9 mouse cellular contexts compared by ENCODE assay signal in the genomic region with DNA sequence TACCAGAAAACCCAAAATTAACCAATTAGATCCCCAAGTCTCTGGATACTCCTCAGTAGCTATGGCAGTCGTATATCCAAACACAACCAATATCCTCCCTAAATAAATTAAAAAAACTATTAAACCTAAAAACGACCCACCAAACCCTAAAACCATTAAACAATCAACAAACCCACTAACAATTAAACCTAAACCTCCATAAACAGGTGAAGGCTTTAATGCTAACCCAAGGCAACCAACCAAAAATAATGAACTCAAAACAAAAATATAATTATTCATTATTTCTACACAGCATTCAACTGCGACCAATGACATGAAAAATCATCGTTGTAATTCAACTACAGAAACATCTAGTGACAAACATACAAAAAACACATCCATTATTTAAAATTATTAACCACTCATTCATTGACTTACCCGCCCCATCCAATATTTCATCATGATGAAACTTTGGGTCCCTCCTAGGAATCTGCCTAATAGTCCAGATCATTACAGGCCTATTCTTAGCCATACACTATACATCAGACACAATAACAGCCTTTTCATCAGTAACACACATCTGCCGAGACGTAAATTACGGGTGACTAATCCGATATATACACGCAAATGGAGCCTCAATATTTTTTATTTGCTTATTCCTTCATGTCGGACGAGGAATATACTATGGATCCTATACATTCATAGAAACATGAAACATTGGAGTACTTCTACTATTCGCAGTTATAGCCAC.
DNase-seq lines count a peak whose midpoint lies in the region; ATAC-seq and TF ChIP-seq lines count a peak whose summit lies in the region.
"Had no signal": no experiment of that assay in that cellular context is flagged by ENCODE, and none has a peak within 500 bp of the region (broad histone marks: within the 10 kb centered on the region; RNA-seq: fewer than 3 reads in every experiment).

No protein-coding gene starts in this region.

- no peak overlapping the region for H3K9ac ChIP-seq in kidney, embryonic 16.5 days (replicated peaks; ENCODE audit: low read length)
- no peak overlapping the region for H3K9ac ChIP-seq in embryonic facial prominence, embryonic 15.5 days
- no peak overlapping the region for H3K9ac ChIP-seq in intestine, postnatal 0 days (ENCODE audit: low read depth, low read length)
- no peak overlapping the region for H3K9ac ChIP-seq in neural tube, embryonic 12.5 days

- no peak for DNase-seq in kidney, adult 8-10 months
- no peak for DNase-seq in spleen, postnatal 14 days (ENCODE audit: low spot score in 2 of 2)
- DNase-seq in cerebellum, adult 2 months = no peak
- no peak for DNase-seq in heart, adult 9 months (ENCODE audit: low spot score in 2 of 2)
- DNase-seq: thymus, adult 18-20 months had no signal

- no peaks in the 10 kb centered on the region for H3K9me3 ChIP-seq in kidney, embryonic 16.5 days (ENCODE audit: low read length)
- no peaks in the 10 kb centered on the region for H3K9me3 ChIP-seq in embryonic facial prominence, embryonic 15.5 days (replicated peaks)
- no peaks in the 10 kb centered on the region for H3K9me3 ChIP-seq in intestine, postnatal 0 days (ENCODE audit: control insufficient read depth)
- H3K9me3 ChIP-seq in neural tube, embryonic 12.5 days = no peaks in the 10 kb centered on the region

- ATAC-seq in kidney, embryonic 16.5 days (ENCODE audit: low FRiP score, low TSS enrichment) = peak; percentile 95
- peak; percentile 94 for ATAC-seq in embryonic facial prominence, embryonic 15.5 days (ENCODE audit: insufficient number of reproducible peaks, low FRiP score, low TSS enrichment, low read depth)
- peak; percentile 92 for ATAC-seq in intestine, postnatal 0 days
- ATAC-seq in neural tube, embryonic 12.5 days (ENCODE audit: low FRiP score, low read depth) = peak; percentile 92

- no peaks in the 10 kb centered on the region for H3K36me3 ChIP-seq in kidney, embryonic 16.5 days (ENCODE audit: insufficient read depth, low read length)
- no peaks in the 10 kb centered on the region for H3K36me3 ChIP-seq in embryonic facial prominence, embryonic 15.5 days
- no peaks in the 10 kb centered on the region for H3K36me3 ChIP-seq in intestine, postnatal 0 days (ENCODE audit: control insufficient read depth, insufficient read depth)
- no peaks in the 10 kb centered on the region for H3K36me3 ChIP-seq in neural tube, embryonic 12.5 days

- WGBS in kidney, embryonic 16.5 days = 85% methylated on average over 13 of the region's 13 CpGs
- 84% methylated on average over 13 of the region's 13 CpGs for WGBS in embryonic facial prominence, embryonic 15.5 days
- WGBS in intestine, postnatal 0 days = 81% methylated on average over 13 of the region's 13 CpGs
- WGBS in neural tube, embryonic 12.5 days = 88% methylated on average over 13 of the region's 13 CpGs
- 89% methylated on average over 13 of the region's 13 CpGs for WGBS in cerebellum, adult 2 months

- H3K27me3 ChIP-seq in kidney, embryonic 16.5 days (ENCODE audit: insufficient read depth, low read length) = no peaks in the 10 kb centered on the region
- no peaks in the 10 kb centered on the region for H3K27me3 ChIP-seq in embryonic facial prominence, embryonic 15.5 days
- no peaks in the 10 kb centered on the region for H3K27me3 ChIP-seq in intestine, postnatal 0 days (replicated peaks; ENCODE audit: control insufficient read depth, insufficient read depth, low read length)
- no peaks in the 10 kb centered on the region for H3K27me3 ChIP-seq in neural tube, embryonic 12.5 days (replicated peaks)
- no peaks in the 10 kb centered on the region for H3K27me3 ChIP-seq in cerebellum, adult 2 months (ENCODE audit: control insufficient read depth, insufficient read depth, low read length)

- H3K27ac ChIP-seq in kidney, embryonic 16.5 days (ENCODE audit: low read length) = no peak overlapping the region
- H3K27ac ChIP-seq in embryonic facial prominence, embryonic 15.5 days (replicated peaks) = no peak overlapping the region
- no peak overlapping the region for H3K27ac ChIP-seq in intestine, postnatal 0 days (ENCODE audit: low read depth, low read length)
- no peak overlapping the region for H3K27ac ChIP-seq in neural tube, embryonic 12.5 days
- no peak overlapping the region for H3K27ac ChIP-seq in cerebellum, adult 2 months (ENCODE audit: insufficient read depth, low read length)

- no peak for TF ChIP-seq POLR2A in cerebellum, adult 2 months (IDR thresholded peaks at IDR 0.05; ENCODE audit: borderline replicate concordance, insufficient read depth, low read length)

- no peak overlapping the region for H3K4me2 ChIP-seq in kidney, embryonic 16.5 days (replicated peaks; ENCODE audit: low read depth, low read length)
- H3K4me2 ChIP-seq in embryonic facial prominence, embryonic 15.5 days (replicated peaks) = no peak overlapping the region
- H3K4me2 ChIP-seq in intestine, postnatal 0 days (replicated peaks; ENCODE audit: low read depth) = no peak overlapping the region
- H3K4me2 ChIP-seq in neural tube, embryonic 12.5 days (replicated peaks) = no peak overlapping the region

- TF ChIP-seq CTCF in intestine, postnatal 0 days (IDR thresholded peaks at IDR 0.05; ENCODE audit: low read depth) = no peak
- no peak for TF ChIP-seq CTCF in cerebellum, adult 2 months (IDR thresholded peaks at IDR 0.05; ENCODE audit: borderline replicate concordance, insufficient read depth, low read depth, low read length)

- no peaks in the 10 kb centered on the region for H3K4me1 ChIP-seq in kidney, embryonic 16.5 days (ENCODE audit: insufficient read depth, low read length)
- no peaks in the 10 kb centered on the region for H3K4me1 ChIP-seq in embryonic facial prominence, embryonic 15.5 days
- H3K4me1 ChIP-seq in intestine, postnatal 0 days (replicated peaks; ENCODE audit: control insufficient read depth, insufficient read depth, low read length) = no peaks in the 10 kb centered on the region
- H3K4me1 ChIP-seq in neural tube, embryonic 12.5 days = no peaks in the 10 kb centered on the region
- no peaks in the 10 kb centered on the region for H3K4me1 ChIP-seq in cerebellum, adult 2 months (ENCODE audit: control insufficient read depth, insufficient read depth, low read length)

- H3K4me3 ChIP-seq in kidney, embryonic 16.5 days (ENCODE audit: low read length) = no peak overlapping the region
- no peak overlapping the region for H3K4me3 ChIP-seq in embryonic facial prominence, embryonic 15.5 days (replicated peaks)
- no peak overlapping the region for H3K4me3 ChIP-seq in intestine, postnatal 0 days (ENCODE audit: low read depth, low read length)
- H3K4me3 ChIP-seq in neural tube, embryonic 12.5 days = no peak overlapping the region
- H3K4me3 ChIP-seq in cerebellum, adult 2 months (replicated peaks; ENCODE audit: insufficient read depth, low read depth, low read length) = no peak overlapping the region
